ENCODE assay signal across 23 mouse cellular contexts in the genomic region with DNA sequence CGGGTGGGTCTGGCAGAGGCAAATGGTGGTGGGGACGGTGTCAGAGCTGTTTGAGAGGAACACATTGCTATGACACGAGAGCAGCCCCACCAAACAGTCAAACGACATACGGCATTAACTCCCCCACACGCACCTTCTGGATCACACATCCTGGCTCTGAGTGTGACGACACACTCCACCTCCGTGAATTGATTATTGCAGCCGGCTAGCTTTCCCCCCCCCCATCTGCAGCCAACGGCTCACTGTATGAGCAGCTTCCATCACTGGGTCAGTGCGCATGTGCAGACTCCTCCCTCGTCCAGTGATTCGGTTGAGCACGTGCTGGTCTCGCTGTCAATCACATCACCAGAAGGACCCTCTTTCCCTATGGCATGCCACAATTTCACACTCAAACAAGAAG.
DNase-seq lines count a peak whose midpoint lies in the region; ATAC-seq and TF ChIP-seq lines count a peak whose summit lies in the region.
"Had no signal": no experiment of that assay in that cellular context is flagged by ENCODE, and none has a peak within 500 bp of the region (broad histone marks: within the 10 kb centered on the region; RNA-seq: fewer than 3 reads in every experiment).

No protein-coding gene starts in this region.

- intact Hi-C loops in left cerebral cortex, postnatal 4 days (cut with DNase I) = no loop called here

- no peak overlapping the region for H3K9ac ChIP-seq in forebrain, embryonic 13.5 days
- H3K9ac ChIP-seq: intestine, embryonic 15.5 days; liver, embryonic 13.5 days; midbrain, embryonic 13.5 days had no signal

- H3K4me3 ChIP-seq in layer of hippocampus, adult 2 months = no peak overlapping the region
- H3K4me3 ChIP-seq in forebrain, embryonic 13.5 days = no peak overlapping the region
- H3K4me3 ChIP-seq: hindbrain, embryonic 10.5 days; intestine, embryonic 15.5 days; liver, embryonic 13.5 days; midbrain, embryonic 13.5 days had no signal

- no peak overlapping the region for H3K4me2 ChIP-seq in forebrain, embryonic 13.5 days
- H3K4me2 ChIP-seq: heart, embryonic 11.5 days; intestine, embryonic 15.5 days; liver, embryonic 13.5 days; midbrain, embryonic 13.5 days had no signal

- ATAC-seq in frontal cortex, adult (ENCODE audit: low TSS enrichment) = peak; percentile 13; the same call in 1 of the 2 replicates
- no peak for ATAC-seq in forebrain, embryonic 13.5 days
- ATAC-seq: activated CD4-positive, CD25-positive, alpha-beta regulatory T cell, adult 4 months; forebrain, embryonic 14.5 days; hindbrain, embryonic 16.5 days; intestine, embryonic 15.5 days; midbrain, embryonic 13.5 days had no signal

- no peak for DNase-seq in frontal cortex, postnatal 25 days (ENCODE audit: low spot score in 2 of 2)
- DNase-seq in left cerebral cortex, adult 18-20 months (ENCODE audit: low spot score in 2 of 2) = peak; percentile 33 to 36
- DNase-seq in left cerebral cortex, postnatal 4 days = no peak
- peak; percentile 66 to 79 for DNase-seq in layer of hippocampus, adult 2 months (ENCODE audit: low spot score in 2 of 2)
- peak; percentile 64 to 71 for DNase-seq in layer of hippocampus, postnatal 36 days
- no peak for DNase-seq in embryo, embryonic 10 days (ENCODE audit: low spot score)
- DNase-seq: adrenal gland, adult 8-10 months; cerebellum, adult 8-10 months; cerebellum, postnatal 36 days; kidney, adult 9 months; liver, embryonic 13.5 days; lung, adult 2 months; lung, postnatal 14 days; thymus, postnatal 14 days had no signal

- H3K4me1 ChIP-seq in forebrain, embryonic 13.5 days = peaks cover 5% of the 10 kb centered on the region; the same call in 1 of the 2 replicates
- H3K4me1 ChIP-seq: liver, embryonic 13.5 days had no signal

- TF ChIP-seq CTCF in layer of hippocampus, adult 2 months (conservative IDR thresholded peaks at IDR 0.05) = no peak

- peak overlapping the region; percentile 84 for H3K27ac ChIP-seq in layer of hippocampus, adult 2 months
- H3K27ac ChIP-seq in forebrain, embryonic 13.5 days = no peak overlapping the region
- H3K27ac ChIP-seq: hindbrain, embryonic 10.5 days; intestine, embryonic 15.5 days; liver, embryonic 13.5 days; midbrain, embryonic 13.5 days had no signal

- no peaks in the 10 kb centered on the region for H3K9me3 ChIP-seq in forebrain, embryonic 13.5 days (replicated peaks)
- H3K9me3 ChIP-seq: hindbrain, embryonic 10.5 days; intestine, embryonic 15.5 days; liver, embryonic 13.5 days; midbrain, embryonic 13.5 days had no signal

- no peaks in the 10 kb centered on the region for H3K27me3 ChIP-seq in forebrain, embryonic 13.5 days
- H3K27me3 ChIP-seq: intestine, embryonic 15.5 days; liver, embryonic 13.5 days; midbrain, embryonic 13.5 days had no signal

- 89% methylated on average over 15 of the region's 15 CpGs for WGBS in forebrain, embryonic 13.5 days

- H3K36me3 ChIP-seq in forebrain, embryonic 13.5 days (ENCODE audit: poor library complexity, severe bottlenecking) = no peaks in the 10 kb centered on the region
- H3K36me3 ChIP-seq: hindbrain, embryonic 10.5 days; intestine, embryonic 15.5 days; liver, embryonic 13.5 days; midbrain, embryonic 13.5 days had no signal

Comparison
In these comparisons a context has a peak if more than half of its experiments do, and no peak if none do; other contexts are left out.
1. DNase-seq: peak in left cerebral cortex, adult 18-20 months (2 of 2), layer of hippocampus, adult 2 months (2 of 2) and layer of hippocampus, postnatal 36 days (2 of 2); none in frontal cortex, postnatal 25 days (0 of 2), left cerebral cortex, postnatal 4 days (single experiment) and embryo, embryonic 10 days (single experiment).